Mouse (Mus musculus): ENCODE data around the gene Xpot.

GRCm38 (mm10) chr10:121625407-121626185, 536 bp downstream of the Xpot start:
- TF ChIP-seq CTCF (IDR thresholded peaks at IDR 0.05; ENCODE audit: extremely low read depth, insufficient read depth, insufficient read length, insufficient replicate concordance) (no peak), POLR2A (IDR thresholded peaks at IDR 0.05; ENCODE audit: low read depth, low read length) (no peak)
